Mouse (Mus musculus) adrenal gland, postnatal 10 days (tissue): Measurements from ENCODE around the gene Ankrd13b. TPM values are rescaled to one million over a fixed set of nuclear protein-coding genes. Genes with fewer than 3 reads are reported as not detected.

Source experiments
- DNase-seq: peaks from one replicate; pipeline ENCODE4 v3.0.0; 2021; ENCODE audit warnings: mixed read lengths
- total RNA-seq, 2 experiments: library from RNA; stranded (reverse); gene quantifications; 2 replicates each; pipeline ENCODE4 v1.2.3; 2021

Ankrd13b gene
- total RNA-seq, 2 experiments from 2014 or later = 8.3 to 13.4 TPM

DNA sequence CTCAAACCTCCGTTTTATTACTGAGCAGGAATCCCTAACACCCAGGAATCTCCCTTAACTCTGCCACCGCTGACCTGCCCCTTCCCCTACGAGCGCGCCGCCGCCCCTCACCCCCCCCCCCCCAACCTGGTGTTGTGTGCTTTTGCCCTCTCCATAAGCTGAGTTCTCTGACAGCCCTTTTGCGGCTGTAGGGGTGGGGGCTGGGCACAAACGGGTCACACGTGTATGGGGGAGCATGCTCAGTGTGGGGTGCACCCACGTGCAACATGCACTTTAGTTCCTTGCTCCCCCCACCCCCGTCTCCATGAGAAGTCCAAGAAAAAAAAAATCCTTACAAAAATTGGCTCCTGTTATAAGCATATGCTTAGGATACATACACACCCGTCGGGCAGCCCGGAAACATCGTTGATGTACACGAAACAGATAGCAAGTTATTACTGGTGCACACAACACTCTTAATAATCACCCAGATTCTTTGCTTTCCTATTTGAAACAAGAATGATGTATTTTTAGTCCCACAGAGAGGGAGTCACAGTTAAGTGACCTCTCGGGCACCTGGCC is 2.9 kb upstream of the Ankrd13b start:
- no peak for DNase-seq

DNA sequence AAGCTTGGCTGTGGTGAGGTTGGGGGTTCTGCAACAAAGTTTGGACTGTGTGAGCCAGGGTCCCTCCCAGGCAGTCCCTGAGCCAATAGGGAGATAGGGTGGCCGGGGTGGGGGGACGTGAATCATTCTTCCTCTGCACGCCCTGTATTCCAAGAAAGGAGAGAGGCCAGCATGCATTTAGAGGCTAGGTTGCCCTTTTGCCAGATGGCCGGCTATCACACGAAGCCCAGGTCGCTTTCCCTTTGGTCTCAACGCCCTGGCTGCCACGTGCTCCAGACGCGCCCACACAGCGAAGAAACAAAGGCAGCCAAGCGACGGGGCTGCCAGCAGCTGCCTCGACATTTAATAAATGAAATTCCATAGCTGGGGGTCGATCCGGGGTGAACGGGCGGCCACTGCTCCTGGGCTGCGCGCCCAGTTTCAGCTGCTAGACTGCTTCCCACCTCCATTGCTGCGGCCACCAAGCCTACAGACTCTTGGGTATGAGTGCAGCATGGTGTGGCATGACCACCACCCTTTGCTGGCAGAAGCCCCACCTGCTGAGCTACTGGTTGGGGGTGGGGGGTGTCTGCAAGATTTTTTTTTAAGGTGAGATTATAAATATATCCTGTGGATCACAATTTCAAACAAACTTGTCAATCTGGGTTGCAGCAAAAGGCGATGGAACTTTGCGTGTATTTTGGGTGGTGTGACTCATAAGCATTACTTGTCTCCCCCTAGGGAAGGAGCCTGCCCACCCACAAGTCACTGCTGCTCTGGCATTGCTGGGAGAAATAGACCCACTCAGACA is 2.2 kb upstream of the Ankrd13b start:
- DNase-seq = peak; percentile 71

DNA sequence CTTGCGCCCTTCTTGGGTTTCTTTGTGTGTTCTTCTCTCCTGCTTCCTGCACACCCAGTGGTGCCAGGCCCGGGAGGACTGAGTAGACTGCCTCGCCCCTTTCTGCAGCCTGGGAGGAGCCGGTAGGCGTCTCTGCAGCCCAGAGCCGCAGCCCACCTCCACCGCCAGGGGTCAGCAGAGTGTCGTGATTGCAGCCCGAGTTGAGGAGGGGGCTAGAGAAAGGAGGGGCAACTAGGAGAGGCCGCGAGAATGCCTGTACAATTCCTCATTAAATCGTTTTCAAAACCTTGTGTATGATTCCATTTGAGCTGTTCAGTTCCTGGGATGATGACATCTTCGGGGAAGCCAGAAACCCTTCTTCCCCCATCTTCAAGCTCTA is 1.6 kb upstream of the Ankrd13b start:
- peak; percentile 93 for DNase-seq

DNA sequence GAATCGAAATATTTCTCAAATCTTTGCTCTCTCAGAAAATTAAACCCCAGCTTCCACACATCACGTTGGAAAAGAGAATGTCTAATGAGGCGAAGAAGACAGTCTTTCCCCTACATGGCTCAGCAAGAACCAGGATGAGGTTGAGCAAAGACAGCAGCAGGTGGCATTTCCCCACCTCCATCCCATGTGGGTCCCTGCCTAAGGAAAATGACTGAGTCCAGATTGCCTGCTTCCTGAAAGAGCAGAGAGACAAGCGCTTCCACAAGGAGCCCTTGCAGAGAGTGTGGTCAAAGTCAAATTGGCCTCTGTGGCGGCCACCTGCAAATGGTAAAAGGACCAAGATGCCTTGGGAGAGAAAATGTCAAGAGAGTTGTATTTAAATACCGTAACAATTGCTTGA is 973 bp upstream of the Ankrd13b start:
- no peak for DNase-seq

DNA sequence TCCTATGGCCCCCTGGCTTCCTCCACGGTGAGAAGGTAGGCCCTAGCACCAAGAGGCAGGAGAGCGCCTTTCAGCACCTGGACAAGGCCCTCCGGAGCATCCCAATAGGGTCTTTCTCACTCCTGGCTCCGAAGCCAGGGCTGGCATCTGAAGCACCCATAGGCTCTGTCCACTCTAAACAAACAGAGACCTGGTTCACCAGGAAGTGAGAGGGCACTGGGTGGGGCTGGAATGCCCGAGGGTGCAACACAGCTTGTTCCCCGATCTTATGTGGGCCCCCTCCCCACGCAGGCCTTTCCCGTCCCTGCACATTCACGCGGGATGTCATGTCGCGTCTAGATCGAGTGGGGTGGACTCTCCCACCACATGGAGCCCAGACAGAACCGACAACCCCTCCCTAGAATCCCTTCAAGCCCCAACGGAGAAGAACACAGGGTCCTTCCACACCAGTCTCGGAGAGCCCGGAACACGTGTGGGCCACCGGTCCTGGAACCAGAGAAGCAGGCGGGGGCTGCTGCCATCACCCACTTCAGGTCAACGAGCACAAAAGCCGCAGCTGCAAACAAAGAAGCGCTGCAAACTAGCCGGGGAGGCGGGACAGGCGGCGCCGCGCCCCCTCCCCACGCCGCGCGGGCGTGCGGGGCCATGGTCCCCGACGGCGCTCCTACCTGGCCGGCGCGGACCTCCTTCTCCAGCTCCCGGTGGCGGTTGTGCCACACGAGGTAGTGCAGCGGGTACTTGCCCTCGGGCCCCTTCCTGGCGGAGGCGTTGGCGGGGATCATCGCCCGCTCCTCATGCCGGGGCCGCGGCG is 502 bp downstream of the Ankrd13b start:
- no peak for DNase-seq

DNA sequence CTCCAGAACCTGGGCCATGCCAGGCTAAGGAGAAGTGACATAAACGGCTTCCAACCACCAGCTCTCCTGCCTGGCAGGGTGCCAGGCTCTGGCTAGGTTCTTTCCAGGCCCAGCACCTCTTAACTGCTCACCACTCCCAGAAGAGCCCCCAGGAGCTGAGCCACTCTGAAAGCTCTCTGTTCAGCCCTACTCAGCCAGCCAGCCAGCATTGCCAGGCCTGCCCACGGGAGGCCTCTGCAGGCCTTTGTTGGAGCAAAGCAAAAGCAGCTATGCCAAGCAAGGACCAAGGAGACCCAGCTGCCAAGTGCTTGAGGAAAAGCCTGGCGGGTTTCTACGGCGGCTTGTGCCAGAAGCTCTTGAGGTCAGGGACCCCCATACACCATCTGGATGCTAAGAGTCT is 2.7 kb downstream of the Ankrd13b start:
- no peak for DNase-seq

DNA sequence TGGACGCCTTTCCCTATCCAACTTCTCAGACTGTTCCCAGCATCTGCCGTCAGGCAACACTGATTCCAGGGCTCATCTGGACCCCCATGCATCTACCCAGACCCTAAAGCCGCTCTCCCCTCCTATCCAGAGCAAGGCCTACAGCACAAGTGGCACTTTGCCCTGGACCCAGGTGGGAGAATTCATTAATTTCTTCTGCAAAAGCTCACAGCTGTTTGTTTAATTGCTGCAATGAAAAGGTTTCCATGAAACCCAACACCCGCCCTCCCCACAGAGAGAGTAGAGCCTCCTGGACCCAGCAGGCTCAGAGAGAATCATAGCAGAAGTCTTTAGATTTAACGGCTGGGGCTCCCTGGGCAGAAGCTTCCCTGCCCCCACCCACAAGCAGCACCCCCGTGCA is 4.2 kb downstream of the Ankrd13b start:
- DNase-seq = no peak

DNA sequence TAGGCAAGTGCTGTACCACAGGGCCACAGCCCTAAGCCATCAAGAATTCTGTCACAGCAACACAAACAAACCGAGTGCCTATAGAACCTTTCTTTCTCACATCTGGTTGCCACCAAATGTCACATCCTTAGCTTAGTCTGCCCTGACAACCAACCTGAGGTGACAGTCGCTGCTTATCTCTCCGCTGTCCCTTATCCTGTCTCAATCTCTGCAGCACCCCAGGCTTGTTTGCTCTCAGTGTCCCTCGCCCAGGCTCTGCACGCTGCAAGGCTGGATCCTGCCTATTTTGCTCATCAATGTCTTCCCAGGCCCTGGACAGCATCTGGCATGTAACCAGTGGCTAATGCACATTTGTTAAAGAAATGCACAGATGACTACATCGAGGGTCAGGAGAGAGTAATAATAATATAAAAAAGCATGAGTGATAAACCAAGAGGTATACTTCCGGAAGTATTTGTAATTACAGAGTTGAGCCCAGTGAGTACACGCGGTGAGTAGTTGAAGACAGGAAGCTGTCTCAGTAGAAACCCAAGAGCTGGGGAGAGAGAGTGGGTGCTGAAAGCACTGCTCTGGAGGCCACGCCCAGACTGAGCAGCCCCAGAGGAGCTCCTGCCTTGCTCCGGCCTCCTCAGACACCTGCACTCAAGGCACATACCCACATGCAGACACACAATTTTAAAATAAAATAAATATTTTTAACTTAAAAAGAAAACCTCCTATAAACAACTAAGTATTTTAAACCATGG is 5.8 kb downstream of the Ankrd13b start:
- no peak for DNase-seq

DNA sequence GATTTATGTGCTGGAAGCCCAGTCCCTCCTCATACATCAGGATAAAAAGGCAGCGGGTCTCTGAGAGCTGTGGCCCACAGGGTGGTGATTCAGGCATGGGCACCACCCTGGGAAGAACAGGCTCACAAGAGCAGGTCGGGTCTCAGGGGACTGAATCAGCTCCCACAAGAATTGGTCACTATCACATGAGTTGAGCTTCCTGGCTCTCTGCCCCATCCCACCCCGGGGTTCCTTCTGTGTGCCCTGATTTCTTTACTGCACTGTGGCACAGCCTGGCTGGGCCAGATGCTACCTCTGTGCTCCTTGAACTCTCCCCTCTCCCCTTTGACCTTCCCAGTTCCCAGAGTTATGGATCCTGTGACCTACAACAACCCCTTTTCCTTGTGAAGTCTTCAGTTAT is 6.4 kb downstream of the Ankrd13b start:
- DNase-seq = no peak

DNA sequence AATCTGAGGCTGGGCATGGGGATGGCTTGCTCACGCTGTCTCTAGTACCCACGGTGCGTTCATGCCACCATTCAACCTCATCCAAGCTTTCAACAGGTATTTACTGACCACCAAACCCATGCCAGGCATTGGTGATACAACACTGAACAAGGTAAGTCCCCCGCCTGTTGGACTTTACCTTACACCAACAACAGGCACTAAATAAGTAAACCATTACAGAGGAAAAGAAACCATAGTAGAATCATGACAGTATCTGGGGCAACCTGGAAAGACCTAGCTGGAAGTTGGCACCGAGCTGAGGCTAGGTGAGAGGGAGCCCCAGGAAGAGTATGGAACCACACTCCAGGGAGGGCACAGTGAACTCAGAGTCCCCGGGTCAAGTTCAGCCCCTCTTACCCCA is 12.6 kb downstream of the Ankrd13b start:
- DNase-seq = no peak

DNA sequence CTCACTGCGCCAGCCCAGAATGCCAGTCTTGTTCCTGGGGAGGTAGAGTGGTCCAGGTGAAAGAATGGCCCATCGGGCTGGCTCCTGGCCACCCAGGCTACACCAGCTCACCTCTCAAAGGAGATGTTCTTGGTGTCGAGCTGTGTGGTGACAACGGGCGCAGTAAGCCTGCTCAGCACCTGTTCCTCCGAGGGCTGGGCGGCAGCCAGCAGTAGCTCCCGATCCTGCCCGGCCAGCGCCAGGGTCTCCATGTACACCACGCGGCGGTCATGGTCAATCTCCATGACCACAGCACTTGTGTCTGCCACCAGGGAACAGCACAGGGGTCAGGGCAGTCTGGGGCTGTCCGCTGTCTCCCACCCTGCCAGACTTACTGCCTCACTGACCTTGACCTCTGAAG is 13.3 kb downstream of the Ankrd13b start:
- no peak for DNase-seq

DNA sequence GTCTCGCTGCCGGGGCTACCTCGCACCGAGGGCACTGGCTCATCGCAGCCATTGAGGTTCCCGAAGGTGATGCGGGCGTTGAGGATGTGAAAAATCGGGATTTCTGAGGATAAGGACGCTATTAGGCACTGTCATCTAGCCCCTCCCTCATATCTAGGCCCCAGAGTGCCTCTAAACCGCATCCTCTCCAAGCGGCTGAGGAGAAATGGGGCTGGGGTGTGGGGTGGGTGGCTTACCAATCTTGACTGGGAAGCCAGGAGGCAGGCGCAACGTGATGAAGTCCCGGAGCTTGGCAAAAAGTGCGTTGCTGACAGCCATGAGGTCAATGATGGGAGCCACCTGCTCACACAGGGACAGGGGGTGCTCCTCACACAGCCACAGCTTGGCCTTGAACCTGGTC is 16.7 kb downstream of the Ankrd13b start:
- DNase-seq = no peak

DNA sequence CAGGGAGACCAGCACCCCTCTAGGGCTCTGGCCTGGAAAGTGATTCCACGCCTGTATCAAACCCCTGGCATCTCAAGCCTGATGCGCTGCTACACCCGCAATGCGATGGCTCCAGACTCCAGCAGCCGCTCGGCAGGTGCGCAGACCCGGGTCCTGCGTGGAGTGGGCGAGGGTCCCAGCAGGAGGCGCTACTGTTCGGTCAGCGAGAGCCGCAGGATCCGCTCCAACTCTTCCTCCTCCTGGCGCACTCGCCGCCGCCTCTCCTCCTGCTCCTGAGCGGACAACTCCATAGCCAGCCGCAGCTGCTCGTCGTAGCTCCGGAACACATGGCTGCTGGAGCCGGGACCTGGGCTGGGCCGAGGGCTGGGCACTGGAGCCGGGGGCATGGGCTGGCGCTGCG is 18.1 kb downstream of the Ankrd13b start:
- DNase-seq = no peak

DNA sequence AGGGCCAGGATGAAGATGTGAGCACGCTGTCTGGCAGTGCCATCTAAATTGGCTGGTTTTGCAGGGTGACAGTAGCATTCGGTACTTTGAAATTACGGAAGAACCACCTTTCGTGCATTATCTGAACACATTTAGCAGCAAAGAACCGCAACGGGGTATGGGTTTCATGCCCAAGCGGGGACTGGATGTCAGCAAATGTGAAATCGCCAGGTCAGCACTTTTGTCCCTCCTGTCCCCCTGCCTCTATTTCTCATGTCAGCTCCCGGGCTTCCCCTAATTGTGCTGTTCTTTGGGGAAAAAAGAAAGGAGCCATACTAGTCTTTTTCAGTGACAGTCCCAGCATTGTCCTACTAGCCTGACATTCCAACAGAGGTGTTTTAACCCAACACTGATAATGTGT is 21.1 kb downstream of the Ankrd13b start:
- no peak for DNase-seq

DNA sequence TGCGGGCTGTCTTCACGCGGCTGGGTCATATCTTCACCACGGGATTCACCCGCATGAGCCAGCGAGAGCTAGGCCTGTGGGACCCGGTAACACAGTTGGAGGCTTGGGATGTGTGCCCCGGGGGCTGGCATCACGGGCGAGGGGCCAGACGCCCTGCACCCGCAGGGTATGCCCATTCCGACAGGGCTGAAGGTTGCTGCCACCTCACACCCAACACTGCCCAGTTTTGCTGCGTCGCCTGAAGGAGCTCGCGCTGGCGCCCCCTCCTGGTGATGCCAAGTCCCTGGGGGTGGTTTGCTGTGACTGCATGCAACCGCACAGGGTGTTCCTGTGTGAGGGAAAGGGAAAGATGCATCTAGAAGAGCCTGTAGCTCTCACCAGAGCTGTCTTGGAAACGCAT is 21.7 kb downstream of the Ankrd13b start:
- DNase-seq = peak; percentile 89

DNA sequence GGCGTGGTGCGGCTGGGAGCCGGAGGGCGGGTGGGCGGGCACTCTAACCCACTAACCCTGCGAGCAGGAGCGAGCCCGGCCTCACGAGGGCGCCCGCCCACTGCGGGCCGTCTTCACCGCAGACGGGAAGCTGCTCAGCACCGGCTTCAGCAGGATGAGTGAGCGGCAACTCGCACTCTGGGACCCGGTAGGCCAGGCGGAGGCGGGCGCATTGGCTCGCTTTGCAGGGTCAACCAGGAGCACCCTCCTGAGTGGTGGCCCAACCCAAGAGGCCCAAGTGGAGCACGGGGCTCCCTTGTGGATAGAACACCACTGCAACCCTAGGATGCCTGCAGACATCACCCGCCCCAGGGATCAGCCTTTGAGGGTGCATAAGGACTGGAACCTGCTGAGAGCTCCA is 22.3 kb downstream of the Ankrd13b start:
- peak; percentile 86 for DNase-seq

DNA sequence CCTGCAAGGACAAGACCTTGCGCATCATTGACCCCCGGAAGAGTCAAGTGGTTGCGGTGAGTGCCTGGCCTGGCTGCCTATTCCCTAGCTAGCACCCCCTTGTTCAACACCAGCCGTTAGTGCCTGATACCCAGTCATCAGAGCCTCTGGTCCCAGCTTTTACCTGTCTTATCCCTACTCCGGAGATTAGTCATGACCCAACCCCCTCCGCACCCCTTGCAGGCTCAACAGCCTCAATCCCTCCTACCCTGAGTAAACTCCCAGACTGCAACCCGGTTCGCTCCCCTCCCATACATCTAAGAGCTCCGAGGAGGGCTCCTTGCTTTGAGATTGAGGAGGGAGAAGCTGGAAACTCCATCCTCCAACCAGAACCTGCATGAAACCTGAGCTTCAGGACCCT is 22.9 kb downstream of the Ankrd13b start:
- DNase-seq = no peak

DNA sequence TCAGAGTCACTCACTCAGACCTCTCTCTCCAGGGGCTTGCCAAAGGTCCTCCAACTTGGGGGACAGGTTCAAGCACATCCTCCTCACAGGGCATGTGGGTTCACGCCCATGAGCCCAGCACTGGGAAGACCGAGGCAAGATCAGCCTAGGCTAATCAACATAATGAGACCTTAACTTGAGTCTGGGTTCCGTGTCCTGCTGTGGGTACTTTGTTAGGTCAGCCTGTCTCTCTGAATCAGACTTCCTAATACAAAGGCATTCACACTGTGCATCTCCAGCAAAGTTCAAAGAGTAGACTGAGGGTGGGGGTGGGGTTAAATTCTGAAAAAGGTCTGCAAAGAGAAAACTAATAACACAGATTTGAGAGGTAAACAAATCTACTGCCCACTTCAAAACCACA is 24.4 kb downstream of the Ankrd13b start:
- DNase-seq = no peak

DNA sequence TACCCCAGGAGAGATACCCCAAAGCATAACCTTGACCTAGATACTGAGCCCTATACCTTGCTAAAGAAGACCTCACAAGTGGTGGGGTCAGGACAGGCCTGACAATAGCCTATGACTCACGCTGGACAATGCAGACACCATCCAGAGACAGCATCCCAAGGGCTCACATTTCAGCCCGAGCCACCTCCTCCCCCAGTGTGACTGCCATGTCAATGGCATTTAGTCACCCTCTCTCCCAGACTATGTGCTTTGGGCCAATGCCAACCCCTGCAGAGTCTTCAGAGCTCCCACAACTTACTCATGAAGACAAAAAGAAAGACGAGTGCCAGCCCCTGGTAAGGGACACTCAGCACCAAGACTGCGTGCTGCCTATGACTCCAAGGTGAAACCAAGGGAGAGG is 24.8 kb downstream of the Ankrd13b start:
- DNase-seq = peak; percentile 76

DNA sequence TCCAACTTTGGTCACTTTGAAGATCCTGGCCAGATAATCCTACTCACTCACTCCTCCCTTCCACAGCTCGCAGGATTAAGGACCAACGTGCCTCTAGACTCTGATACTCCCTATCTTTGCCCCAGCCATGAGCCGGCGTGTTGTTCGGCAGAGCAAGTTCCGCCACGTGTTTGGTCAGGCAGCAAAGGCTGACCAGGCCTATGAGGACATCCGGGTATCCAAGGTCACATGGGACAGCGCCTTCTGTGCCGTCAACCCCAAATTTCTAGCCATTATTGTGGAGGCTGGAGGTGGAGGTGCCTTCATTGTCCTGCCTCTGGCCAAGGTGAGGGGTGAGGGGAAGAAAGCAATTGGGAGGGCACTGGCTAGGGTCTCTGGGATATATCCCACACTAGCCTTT is 25.7 kb downstream of the Ankrd13b start:
- DNase-seq = no peak

DNA sequence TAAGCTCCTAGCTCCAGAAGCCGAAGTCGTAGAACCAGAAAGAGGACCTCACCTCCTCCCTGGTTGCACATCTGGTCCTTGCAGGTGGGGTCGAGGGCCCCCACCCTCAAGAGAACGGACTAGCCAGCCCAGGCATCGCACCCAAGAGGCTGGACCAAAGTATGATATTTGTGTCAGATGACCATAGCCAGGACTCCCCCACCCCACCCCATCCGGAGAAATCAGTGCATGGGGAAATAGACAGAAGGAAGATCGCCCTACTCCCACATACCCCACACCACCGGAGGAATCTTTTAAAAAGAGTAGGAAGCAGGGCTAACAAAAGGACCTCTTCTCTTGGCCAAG is 26.4 kb downstream of the Ankrd13b start:
- no peak for DNase-seq

DNA sequence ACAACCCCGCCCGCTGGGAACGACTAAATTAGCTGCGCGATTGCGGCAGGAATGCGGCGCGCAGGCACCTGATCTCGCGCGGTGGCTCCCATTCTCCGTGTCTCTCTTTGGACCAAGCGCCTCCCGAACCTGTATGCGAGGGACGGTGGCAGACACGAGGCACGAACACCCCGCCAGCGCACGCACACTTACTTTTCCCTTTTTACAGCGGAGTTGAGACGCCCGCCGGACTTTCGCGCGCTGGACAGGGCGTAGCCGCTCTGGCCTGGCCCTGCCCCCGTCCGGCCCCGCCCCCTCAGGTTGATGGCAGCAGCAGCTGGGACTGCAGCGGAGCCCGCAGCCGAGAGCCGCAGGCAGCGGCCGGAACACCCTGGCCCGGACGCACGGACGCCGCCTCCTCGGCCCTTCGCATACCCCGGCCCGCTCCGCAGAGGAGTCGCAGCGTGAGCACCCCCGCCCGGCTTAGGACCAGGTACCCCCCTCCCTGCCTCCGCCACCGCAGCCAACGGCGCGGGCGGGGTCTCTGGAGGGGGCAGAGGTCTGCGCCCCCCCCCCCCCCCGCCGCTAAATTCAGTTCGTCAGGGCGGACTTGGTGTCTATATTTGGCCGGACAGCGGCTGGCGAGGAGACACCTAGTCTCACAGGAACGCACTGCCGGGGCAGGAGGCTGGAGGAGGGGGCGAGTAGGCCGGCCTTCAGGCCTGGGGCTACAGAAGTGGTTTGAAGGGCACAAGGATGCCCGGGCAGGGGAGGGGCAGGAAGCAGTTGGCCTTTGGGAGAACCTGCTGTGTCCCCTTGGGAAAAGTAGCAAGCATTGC is 27.0 kb downstream of the Ankrd13b start, which contains the start of gene Coro6:
Gene Coro6, plus strand, starts transcription at position 129 of the 818 bp plus-strand sequence.
- DNase-seq = peak; percentile 90
